In genomic region chr3:131214841-131215240, GRCm38 (mm10) we compare ENCODE assay signal across 8 mouse cellular contexts. TPM values are rescaled to one million over a fixed set of nuclear protein-coding genes. Genes with fewer than 3 reads are reported as not detected.
A peak's percentile ranks its signal among the peaks of the same experiment; 100 is the strongest.
DNase-seq lines count a peak whose midpoint lies in the region.

No protein-coding gene starts in this region.

- intact Hi-C loops in left cerebral cortex, postnatal 25 days (cut with DNase I), result loop anchor here (5.0 kb wide), 1 partner anchor 103 kb away; the partner anchor contains the start of gene Lef1

- DNase-seq in adrenal gland, adult (ENCODE audit: inconsistent age in 2 of 2, low spot score in 1 of 2), result peak; percentile 52 to 83
- DNase-seq in adrenal gland, adult 8-10 months, result no peak
- DNase-seq in left cerebral cortex, postnatal 25 days (ENCODE audit: low spot score in 2 of 2), result peak; percentile 20 to 23
- no peak for DNase-seq in left cerebral cortex, adult 8-10 months (ENCODE audit: low spot score in 2 of 2)
- peak; percentile 71 for DNase-seq in adrenal gland, postnatal 10 days
- DNase-seq in kidney, postnatal 10 days, result peak; percentile 61
- peak; percentile 50 to 62 for DNase-seq in natural killer cell, adult 2 months (ENCODE audit: low spot score in 2 of 2)
- DNase-seq in cerebellum, adult 9-11 months, result no peak

RNA-seq across cellular contexts. Expression of gene Hadh, which starts 57.1 kb away (rescaled TPM):
- 100 to 1,000 TPM; 375 to 489 (median 428) TPM for total RNA-seq in adrenal gland, adult 8-10 months (2022)
- 10 to 100 TPM; 19.2 to 21.0 TPM for total RNA-seq in left cerebral cortex, postnatal 25 days (2021)
- 10 to 100 TPM; 22.9 to 28.0 (median 26.1) TPM for total RNA-seq in left cerebral cortex, adult 8-10 months (2022)
- 1,000 to 10,000 TPM; 1,015 to 1,070 TPM for total RNA-seq in adrenal gland, postnatal 10 days (2021)

Comparison
In these comparisons a context has a peak if more than half of its experiments do, and no peak if none do; other contexts are left out.
1. DNase-seq: peak in adrenal gland, adult (2 of 2), left cerebral cortex, postnatal 25 days (2 of 2), adrenal gland, postnatal 10 days (single experiment), kidney, postnatal 10 days (single experiment) and natural killer cell, adult 2 months (2 of 2); none in adrenal gland, adult 8-10 months (single experiment), left cerebral cortex, adult 8-10 months (0 of 2) and cerebellum, adult 9-11 months (single experiment).
2. RNA of gene Hadh, which starts 57.1 kb away (total RNA-seq): 1,015 to 1,070 TPM in adrenal gland, postnatal 10 days and 375 to 489 TPM in adrenal gland, adult 8-10 months; 22.9 to 28.0 TPM in left cerebral cortex, adult 8-10 months and 19.2 to 21.0 TPM in left cerebral cortex, postnatal 25 days; every median in the first group is over 10 times any median in the second.